8 mouse cellular contexts compared by ENCODE assay signal in genomic region chr8:85080532-85081215, GRCm38 (mm10). TPM values are rescaled to one million over a fixed set of nuclear protein-coding genes. Genes with fewer than 3 reads are reported as not detected.
A peak's percentile ranks its signal among the peaks of the same experiment; 100 is the strongest.
DNase-seq lines count a peak whose midpoint lies in the region; ATAC-seq and TF ChIP-seq lines count a peak whose summit lies in the region.

TSS of gene Wdr83os (plus strand) at chr8:85080740.

- peak within 1 kb of the TSS; percentile 95 for H3K4me2 ChIP-seq in lung, embryonic 14.5 days

- no peak for DNase-seq in G1E (ENCODE audit: low spot score)
- peak; percentile 73 for DNase-seq in forebrain, embryonic 10.5 days (ENCODE audit: extremely low spot score, low spot score)
- peak; percentile 74 to 81 for DNase-seq in heart, postnatal 10 days
- peak; percentile 53 to 69 for DNase-seq in kidney, postnatal 36 days
- DNase-seq in lung, embryonic 14.5 days, result peak; percentile 89
- DNase-seq in urinary bladder, postnatal 25 days (ENCODE audit: low spot score), result peak; percentile 44

- H3K36me3 ChIP-seq in G1E (replicated peaks), result peaks cover 55% of the 10 kb centered on the region
- peaks cover 47% of the 10 kb centered on the region for H3K36me3 ChIP-seq in forebrain, embryonic 10.5 days (replicated peaks)
- peaks cover 36% of the 10 kb centered on the region for H3K36me3 ChIP-seq in lung, embryonic 14.5 days (ENCODE audit: insufficient read depth)

- intact Hi-C loops in heart, postnatal 10 days (cut with DNase I), result loop anchor here (5.0 kb wide), 2 partner anchors 217 to 327 kb away; partner anchors contain the start of genes Orc6 and Vps35

- peak within 1 kb of the TSS; percentile 88 for H3K27ac ChIP-seq in bone marrow, adult 2 months (ENCODE audit: control insufficient read depth, insufficient read depth, low read depth, low read length, poor library complexity)
- peak within 1 kb of the TSS; percentile 84 for H3K27ac ChIP-seq in forebrain, embryonic 10.5 days
- peak within 1 kb of the TSS; percentile 80; the same call in 1 of the 2 replicates for H3K27ac ChIP-seq in lung, embryonic 14.5 days (ENCODE audit: low read depth)

- H3K9me3 ChIP-seq in G1E (replicated peaks), result no peaks in the 10 kb centered on the region
- H3K9me3 ChIP-seq in forebrain, embryonic 10.5 days, result no peaks in the 10 kb centered on the region
- no peaks in the 10 kb centered on the region for H3K9me3 ChIP-seq in lung, embryonic 14.5 days (ENCODE audit: low read depth, low read length)

- ATAC-seq in G1E (ENCODE audit: extremely low read depth, insufficient number of reproducible peaks, low FRiP score, poor library complexity, severe bottlenecking), result no peak
- peak; percentile 23 for ATAC-seq in lung, embryonic 14.5 days (ENCODE audit: insufficient read depth)
- ATAC-seq in neutrophil, adult 5-6 weeks (ENCODE audit: extremely low read depth, insufficient number of reproducible peaks, low FRiP score, poor library complexity, severe bottlenecking), result no peak

- H3K4me3 ChIP-seq in G1E (ENCODE audit: low read depth, low read length), result peak within 1 kb of the TSS; percentile 93
- H3K4me3 ChIP-seq in bone marrow, adult 2 months (replicated peaks; ENCODE audit: control insufficient read depth, low read depth, low read length), result peak within 1 kb of the TSS; percentile 94
- H3K4me3 ChIP-seq in forebrain, embryonic 10.5 days, result peak within 1 kb of the TSS; percentile 75
- H3K4me3 ChIP-seq in lung, embryonic 14.5 days (ENCODE audit: low read depth, low read length), result peak within 1 kb of the TSS; percentile 87

- peaks cover 76% of the 10 kb centered on the region for H3K4me1 ChIP-seq in G1E (ENCODE audit: insufficient read depth, low read depth, low read length)
- H3K4me1 ChIP-seq in bone marrow, adult 2 months (ENCODE audit: control insufficient read depth, insufficient read depth, low read length), result no peaks in the 10 kb centered on the region; the same call in 1 of the 2 replicates
- peaks cover 48% of the 10 kb centered on the region for H3K4me1 ChIP-seq in forebrain, embryonic 10.5 days
- H3K4me1 ChIP-seq in lung, embryonic 14.5 days (ENCODE audit: insufficient read depth), result peaks cover 13% of the 10 kb centered on the region

- WGBS in bone marrow, adult 2 months, result under 1% methylated on average over 30 of the region's 30 CpGs
- under 1% methylated on average over 30 of the region's 30 CpGs for WGBS in forebrain, embryonic 10.5 days
- under 1% methylated on average over 30 of the region's 30 CpGs for WGBS in lung, embryonic 14.5 days

- TF ChIP-seq POLR2A in bone marrow, adult 2 months (IDR thresholded peaks at IDR 0.05; ENCODE audit: borderline replicate concordance, control insufficient read depth, low read depth, low read length), result no peak

- no peak for TF ChIP-seq CTCF in G1E (IDR thresholded peaks at IDR 0.05; ENCODE audit: low read depth, low read length)
- TF ChIP-seq CTCF in bone marrow, adult 2 months (IDR thresholded peaks at IDR 0.05; ENCODE audit: control insufficient read depth, insufficient read depth, low read length), result no peak
- 0 out of 2 replicates have a peak, but pooled peaks have one; percentile 1 for TF ChIP-seq CTCF in lung, embryonic 14.5 days (IDR thresholded peaks at IDR 0.05; ENCODE audit: low read depth)

- H3K9ac ChIP-seq in lung, embryonic 14.5 days, result peak within 1 kb of the TSS; percentile 86

- no peaks in the 10 kb centered on the region for H3K27me3 ChIP-seq in G1E (ENCODE audit: insufficient read depth, low read length)
- no peaks in the 10 kb centered on the region for H3K27me3 ChIP-seq in forebrain, embryonic 10.5 days (ENCODE audit: poor library complexity, severe bottlenecking)
- H3K27me3 ChIP-seq in lung, embryonic 14.5 days (ENCODE audit: insufficient read depth, low read length), result no peaks in the 10 kb centered on the region

RNA-seq across cellular contexts. Expression of gene Wdr83os, which starts in this region (rescaled TPM):
- 79.0 and 99.0 TPM in 2 replicates for total RNA-seq in G1E (2014; fragmentation: Nextera tagmentation)
- total RNA-seq in G1E (2017), result 22.0 and 29.4 TPM in 2 replicates
- polyA plus RNA-seq in G1E (2012), result 5.0 and 11.7 TPM in 2 replicates
- 26.9 and 42.0 TPM in 2 replicates for polyA plus RNA-seq in bone marrow, adult 2 months (2011; ENCODE audit: insufficient read depth, insufficient read length, low replicate concordance, missing spikeins)
- 139 and 142 TPM in 2 replicates for polyA plus RNA-seq in forebrain, embryonic 10.5 days (2016; fragmentation: Nextera tagmentation; extraction: Ambion mirVana)
- total RNA-seq in heart, postnatal 10 days (2021), result 10 to 100 TPM; 48.5 to 51.6 TPM
- polyA plus RNA-seq in lung, embryonic 14.5 days (2014; fragmentation: Nextera tagmentation; extraction: Ambion mirVana), result 155 and 158 TPM in 2 replicates
- 22.0 and 23.6 TPM in 2 replicates for total RNA-seq in neutrophil, adult 5-6 weeks (2017)
